Mouse (Mus musculus) embryonic facial prominence, embryonic 14.5 days (tissue): ENCODE measurements around the gene Ppp1r21. TPM values are rescaled to one million over a fixed set of nuclear protein-coding genes. Genes with fewer than 3 reads are reported as not detected.

Source experiments
- ATAC-seq: fragments of 200-750 bp; cut with Nextera tagmentation; 2 replicates; pipeline ENCODE4 v1.8.0; 2017; ENCODE audit warnings: low read depth, moderate number of reproducible peaks, moderate TSS enrichment
- DNase-seq: peaks from one replicate; pipeline ENCODE4 v3.0.0-alpha.2; 2015; ENCODE audit warnings: low spot score
- H3K27ac ChIP-seq: fragments of 300-500 bp; sonication (generic); replicated peaks from 2 replicates; pipeline ENCODE4 v1.5.1; 2014; ENCODE audit warnings: low read depth, mild to moderate bottlenecking, low read length, moderate library complexity
- H3K27me3 ChIP-seq: fragments of 300-500 bp; sonication (generic); replicated peaks from 2 replicates; pipeline ENCODE4 v1.6.1; 2014; ENCODE audit warnings: low read length; ENCODE audit not compliant: control insufficient read depth, insufficient read depth
- H3K36me3 ChIP-seq: fragments of 300-500 bp; sonication (generic); 2 replicates; pipeline ENCODE4 v1.6.1; 2014; ENCODE audit warnings: low read length, mixed read lengths; ENCODE audit not compliant: control insufficient read depth, insufficient read depth
- H3K4me1 ChIP-seq: fragments of 300-500 bp; sonication (generic); 2 replicates; pipeline ENCODE4 v1.6.1; 2014; ENCODE audit warnings: antibody characterized with exemption, low read length; ENCODE audit not compliant: control insufficient read depth, insufficient read depth
- H3K4me2 ChIP-seq: fragments of 300-500 bp; sonication (generic); 2 replicates; pipeline ENCODE4 v1.6.1; 2014; ENCODE audit warnings: low read depth, mild to moderate bottlenecking, low read length, moderate library complexity, mixed read lengths
- H3K4me3 ChIP-seq: fragments of 300-500 bp; sonication (generic); 2 replicates; pipeline ENCODE4 v1.5.1; 2014; ENCODE audit warnings: low read depth, mild to moderate bottlenecking, low read length
- H3K9ac ChIP-seq: fragments of 300-500 bp; sonication (generic); 2 replicates; pipeline ENCODE4 v1.6.1; 2014; ENCODE audit warnings: low read depth, mild to moderate bottlenecking, low read length, moderate library complexity, mixed read lengths
- H3K9me3 ChIP-seq: fragments of 300-500 bp; sonication (generic); 2 replicates; pipeline ENCODE4 v1.6.1; 2016; ENCODE audit warnings: low read length; ENCODE audit not compliant: control insufficient read depth
- WGBS: fragments of 180-500 bp; shearing (Covaris S2); extraction: QIAGEN DNeasy Blood & Tissue Kit; methylation state at CpG from one replicate; pipeline ENCODE4 v1.1.7; 2014; 5-methylcytosine and 5-hydroxymethylcytosine counted together
- polyA plus RNA-seq: library from polyadenylated mRNA; unstranded; fragments of >200 nt; fragmentation: Nextera tagmentation; extraction: Ambion mirVana; gene quantifications from 2 replicates; pipeline ENCODE4 v1.2.1, GENCODE M21; 2014

The Ppp1r21 gene
- polyA plus RNA-seq, 1 experiment from 2014 or later, result 23.5 TPM

DNA sequence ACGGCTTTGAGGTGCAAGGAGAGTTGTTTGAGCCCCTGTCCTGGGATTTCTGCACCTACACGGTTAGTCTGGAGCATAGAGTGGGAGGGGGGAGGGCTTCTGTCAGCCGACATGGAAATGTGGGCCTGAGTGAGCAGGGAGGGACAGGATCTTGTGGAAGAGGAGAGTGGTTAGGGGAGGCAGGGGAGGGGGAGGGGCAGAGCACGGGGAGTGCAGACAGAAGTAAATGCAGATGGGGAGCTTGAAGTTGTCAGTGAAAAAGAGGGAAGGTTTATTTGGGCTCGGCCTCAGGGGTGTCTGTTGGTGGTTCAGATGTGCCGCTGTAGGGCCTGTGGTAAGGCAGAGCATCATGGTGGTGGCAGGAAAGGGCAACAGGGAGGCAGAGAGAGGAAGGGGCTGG, 22.6 kb downstream of the Ppp1r21 start:
- Histone ChIP-seq H3K9ac (no peak overlapping the region), H3K27me3 (no peaks in the 10 kb centered on the region), H3K4me3 (no peak overlapping the region), H3K9me3 (no peaks in the 10 kb centered on the region), H3K36me3 (peaks cover 32% of the 10 kb centered on the region), H3K4me2 (no peak overlapping the region), H3K4me1 (peaks cover 12% of the 10 kb centered on the region), H3K27ac (no peak overlapping the region)
- DNase-seq, result no peak
- peak; percentile 34; the same call in 1 of the 2 replicates for ATAC-seq
- WGBS, result 12% methylated on average over 6 of the region's 6 CpGs

DNA sequence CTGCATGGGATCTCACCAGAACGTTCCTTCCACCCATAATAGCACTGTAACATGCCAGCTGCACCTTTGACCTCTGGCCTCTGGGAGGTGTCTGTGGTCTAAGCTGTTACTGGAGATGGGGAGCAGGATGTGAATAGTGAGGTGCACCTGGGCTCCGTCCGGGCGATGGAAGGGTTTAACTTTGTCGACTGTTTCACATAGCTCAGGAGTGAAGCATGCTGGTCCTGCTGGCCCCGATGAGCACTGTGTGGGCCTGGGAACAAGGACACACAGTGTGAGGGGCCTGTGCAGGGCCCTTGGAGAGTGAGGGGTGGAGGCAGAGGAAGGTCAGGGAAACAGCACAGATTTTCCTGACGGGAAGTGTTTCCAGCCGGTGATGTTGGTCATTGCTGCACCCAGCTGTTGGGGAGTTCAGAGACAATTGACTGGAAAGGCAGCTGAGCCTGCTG, 23.1 kb downstream of the Ppp1r21 start:
- no peak overlapping the region for H3K9ac ChIP-seq
- H3K36me3 ChIP-seq, result peaks cover 28% of the 10 kb centered on the region
- no peak overlapping the region for H3K4me2 ChIP-seq
- no peak overlapping the region for H3K4me3 ChIP-seq
- ATAC-seq, result peak; percentile 59; the same call in 1 of the 2 replicates
- no peaks in the 10 kb centered on the region for H3K27me3 ChIP-seq
- peaks cover 12% of the 10 kb centered on the region for H3K4me1 ChIP-seq
- H3K27ac ChIP-seq, result no peak overlapping the region
- WGBS, result 23% methylated on average over 8 of the region's 8 CpGs
- no peak for DNase-seq
- no peaks in the 10 kb centered on the region for H3K9me3 ChIP-seq

DNA sequence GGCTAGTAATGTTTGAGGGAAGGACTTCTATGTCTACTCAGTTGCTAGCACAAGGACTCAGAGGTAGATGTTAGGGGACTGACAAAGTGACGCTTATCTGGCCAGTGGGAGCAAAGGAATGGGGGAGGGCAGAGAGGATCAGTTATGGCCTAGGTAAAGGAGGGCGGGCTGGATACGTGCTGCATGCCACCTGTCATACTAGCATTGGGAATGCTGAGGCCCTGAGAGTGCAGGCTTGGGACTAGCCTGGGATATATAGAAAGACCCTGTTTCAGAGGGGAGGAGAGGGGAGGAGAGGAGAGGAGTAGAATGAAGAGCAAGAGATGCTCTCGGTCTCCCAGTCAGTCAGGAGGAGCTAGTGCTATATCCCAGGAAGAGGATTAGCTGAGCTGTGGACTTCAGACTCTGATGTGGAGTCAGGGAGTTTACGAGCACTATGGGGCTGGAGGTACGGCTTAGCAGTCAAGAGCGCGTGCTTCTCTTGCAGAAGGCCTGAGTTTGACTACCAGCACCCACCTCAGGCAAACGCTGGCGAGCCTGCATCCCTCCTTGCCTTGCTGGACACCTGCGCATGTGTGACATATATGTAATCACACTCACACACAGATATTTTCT, 23.7 kb downstream of the Ppp1r21 start:
- no peak overlapping the region for H3K27ac ChIP-seq
- ATAC-seq, result no peak
- no peaks in the 10 kb centered on the region for H3K27me3 ChIP-seq
- H3K9ac ChIP-seq, result no peak overlapping the region
- DNase-seq, result no peak
- no peak overlapping the region for H3K4me3 ChIP-seq
- WGBS, result 89% methylated on average over 11 of the region's 11 CpGs
- no peak overlapping the region for H3K4me2 ChIP-seq
- H3K9me3 ChIP-seq, result no peaks in the 10 kb centered on the region
- H3K36me3 ChIP-seq, result peaks cover 26% of the 10 kb centered on the region
- peaks cover 12% of the 10 kb centered on the region for H3K4me1 ChIP-seq

DNA sequence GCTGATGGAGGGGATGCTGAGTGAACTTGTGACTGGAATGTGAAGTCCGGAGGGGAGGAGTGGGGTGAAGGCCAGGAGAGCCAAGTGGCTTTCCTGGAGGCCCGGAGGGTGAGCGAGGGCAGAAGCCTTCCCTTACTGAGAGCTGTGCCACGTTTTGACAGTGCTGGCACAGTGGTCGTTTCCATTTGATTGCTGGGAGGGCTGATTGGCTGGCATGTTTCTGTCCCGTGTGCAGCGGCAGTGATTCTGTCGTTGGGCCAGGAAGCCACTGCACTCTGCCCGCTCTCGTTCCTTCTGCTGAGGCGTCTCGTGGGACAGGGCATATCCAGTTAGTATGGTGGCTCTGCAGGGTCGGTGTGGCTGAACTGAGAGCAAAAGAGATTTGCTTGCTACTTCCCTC, 26.3 kb downstream of the Ppp1r21 start:
- WGBS, result 80% methylated on average over 13 of the region's 13 CpGs
- peaks cover 14% of the 10 kb centered on the region for H3K36me3 ChIP-seq
- DNase-seq (no peak), ATAC-seq (no peak)
- H3K9ac ChIP-seq, result no peak overlapping the region
- no peak overlapping the region for H3K27ac ChIP-seq
- no peak overlapping the region for H3K4me2 ChIP-seq
- no peaks in the 10 kb centered on the region for H3K9me3 ChIP-seq
- peaks cover 12% of the 10 kb centered on the region for H3K4me1 ChIP-seq
- H3K27me3 ChIP-seq, result no peaks in the 10 kb centered on the region
- no peak overlapping the region for H3K4me3 ChIP-seq

DNA sequence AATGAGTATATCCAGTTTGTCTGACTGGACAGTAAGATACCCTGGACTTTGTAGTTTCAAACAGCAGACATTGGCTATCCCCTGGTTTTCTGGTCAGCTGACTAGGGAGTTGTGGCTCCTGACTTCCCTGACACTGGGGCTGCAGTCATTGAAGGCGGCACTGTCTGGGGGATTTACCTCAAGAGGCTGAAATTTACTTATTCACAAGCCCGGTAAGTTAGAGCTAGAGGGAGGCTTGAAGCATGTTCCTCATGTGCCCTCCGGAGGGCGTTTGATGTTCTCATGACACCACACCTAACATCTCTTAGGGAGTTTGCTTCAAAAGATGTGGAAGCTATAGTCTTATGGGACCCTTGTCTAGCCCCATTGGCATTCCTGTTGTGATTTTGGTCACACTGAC, 26.8 kb downstream of the Ppp1r21 start:
- no peak overlapping the region for H3K27ac ChIP-seq
- ATAC-seq (no peak), DNase-seq (no peak)
- WGBS, result 81% methylated on average over 4 of the region's 4 CpGs
- no peak overlapping the region for H3K4me2 ChIP-seq
- no peaks in the 10 kb centered on the region for H3K9me3 ChIP-seq
- no peaks in the 10 kb centered on the region for H3K27me3 ChIP-seq
- peaks cover 16% of the 10 kb centered on the region for H3K36me3 ChIP-seq
- peaks cover 12% of the 10 kb centered on the region for H3K4me1 ChIP-seq
- no peak overlapping the region for H3K9ac ChIP-seq
- no peak overlapping the region for H3K4me3 ChIP-seq

DNA sequence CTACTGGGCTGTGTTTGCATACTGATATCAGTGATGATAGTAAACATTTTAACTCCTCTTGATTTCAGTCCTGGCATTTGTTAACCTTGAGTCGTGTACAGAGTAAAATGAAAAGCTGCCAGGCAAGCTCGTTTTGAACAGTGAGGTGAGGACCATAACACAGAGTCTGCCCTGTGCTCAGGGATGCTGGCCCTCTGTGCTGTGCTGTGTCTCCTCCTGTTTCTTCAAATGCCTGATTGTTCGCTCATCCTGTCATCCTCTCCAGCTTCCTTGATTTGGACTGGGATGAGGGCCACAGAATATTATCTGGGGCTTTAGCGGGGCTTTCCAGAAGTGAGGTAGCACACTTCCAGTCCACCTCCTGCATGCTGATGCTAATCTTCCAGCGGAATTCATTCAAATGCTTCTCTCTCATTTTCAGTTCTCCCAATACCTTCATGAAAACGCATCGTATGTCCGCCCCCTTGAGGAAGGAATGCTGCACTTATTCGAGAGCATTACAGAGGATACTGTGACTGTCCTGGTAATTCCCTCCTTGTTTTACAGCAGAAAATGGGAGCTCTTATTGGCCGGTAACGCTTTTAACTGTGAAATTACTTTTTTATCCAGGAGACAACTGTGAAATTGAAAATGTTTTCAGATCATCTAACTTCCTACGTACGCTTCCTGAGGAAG, 28.4 kb downstream of the Ppp1r21 start:
- 28% methylated on average over 13 of the region's 13 CpGs for WGBS
- Histone ChIP-seq H3K36me3 (peaks cover 23% of the 10 kb centered on the region), H3K27me3 (no peaks in the 10 kb centered on the region), H3K4me3 (no peak overlapping the region), H3K27ac (no peak overlapping the region), H3K9ac (no peak overlapping the region), H3K4me1 (no peaks in the 10 kb centered on the region), H3K4me2 (no peak overlapping the region), H3K9me3 (no peaks in the 10 kb centered on the region)
- peak; percentile 82 for ATAC-seq
- DNase-seq, result peak; percentile 87

DNA sequence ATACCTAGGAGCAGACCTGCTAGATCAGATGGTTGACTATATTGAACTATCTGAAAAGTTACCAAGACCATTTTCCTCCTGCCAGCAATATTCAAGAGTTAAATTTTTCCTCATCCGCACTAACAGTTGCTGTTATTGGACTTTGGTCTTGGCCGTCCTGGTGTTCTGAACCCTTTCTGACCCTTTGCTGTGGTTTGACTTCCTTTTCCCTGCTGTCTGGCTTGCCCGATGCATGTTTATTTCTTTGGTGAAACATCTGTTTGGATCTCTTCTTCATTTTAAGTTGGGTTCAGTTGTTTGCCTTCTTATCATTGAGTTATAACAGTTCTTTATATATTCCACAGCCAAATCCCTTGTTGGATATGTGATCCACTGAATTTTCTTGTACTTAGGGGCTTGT, 33.7 kb downstream of the Ppp1r21 start:
- H3K9ac ChIP-seq, result no peak overlapping the region
- H3K36me3 ChIP-seq, result peaks cover 35% of the 10 kb centered on the region
- H3K4me2 ChIP-seq, result no peak overlapping the region
- H3K27me3 ChIP-seq, result no peaks in the 10 kb centered on the region
- H3K4me1 ChIP-seq, result no peaks in the 10 kb centered on the region
- ATAC-seq, result no peak
- WGBS, result 69% methylated on average over 3 of the region's 3 CpGs
- no peak overlapping the region for H3K27ac ChIP-seq
- DNase-seq, result no peak
- H3K9me3 ChIP-seq, result no peaks in the 10 kb centered on the region
- no peak overlapping the region for H3K4me3 ChIP-seq

DNA sequence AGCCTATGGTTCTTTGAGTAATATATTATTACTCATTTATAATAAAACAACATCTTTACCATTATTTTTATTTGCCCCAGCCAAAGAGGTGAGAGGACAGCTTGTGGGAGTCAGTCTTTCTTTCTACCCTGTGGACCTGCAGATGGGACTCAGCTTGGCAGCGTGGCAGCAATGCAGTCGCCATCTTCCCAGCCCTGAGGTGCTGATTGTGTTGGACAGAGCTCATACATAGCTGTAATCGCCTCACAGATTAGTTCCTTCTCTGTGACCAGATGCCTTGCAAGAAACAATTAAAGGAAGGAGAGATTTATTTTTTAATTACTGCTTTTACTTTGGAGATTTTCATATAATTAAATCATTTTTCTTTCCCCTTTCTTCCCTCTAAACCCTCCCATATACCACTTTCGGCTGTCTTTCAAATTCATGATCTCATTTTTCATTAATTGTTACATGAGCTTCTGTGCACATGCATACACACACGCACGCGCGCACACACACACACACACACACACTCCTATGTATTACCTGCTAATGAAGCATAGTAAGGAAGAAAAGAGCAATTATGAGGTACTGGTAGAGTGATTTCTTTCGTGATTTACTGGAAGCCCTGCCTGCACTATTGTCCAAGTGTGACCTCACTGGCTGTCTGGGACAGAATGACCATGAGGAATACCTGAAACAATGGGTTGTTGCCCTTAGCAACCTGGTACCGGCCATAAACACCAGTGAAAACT, 40.1 kb downstream of the Ppp1r21 start:
- Histone ChIP-seq H3K27me3 (no peaks in the 10 kb centered on the region), H3K27ac (no peak overlapping the region; the same call in 1 of the 2 replicates), H3K4me3 (no peak overlapping the region), H3K9ac (no peak overlapping the region), H3K4me1 (no peaks in the 10 kb centered on the region), H3K4me2 (no peak overlapping the region), H3K9me3 (no peaks in the 10 kb centered on the region), H3K36me3 (peaks cover 67% of the 10 kb centered on the region)
- DNase-seq (no peak), ATAC-seq (no peak)
- WGBS, result 90% methylated on average over 10 of the region's 10 CpGs
